Mouse (Mus musculus): ENCODE measurements around the gene Efcab10.

The Efcab10 gene

DNA sequence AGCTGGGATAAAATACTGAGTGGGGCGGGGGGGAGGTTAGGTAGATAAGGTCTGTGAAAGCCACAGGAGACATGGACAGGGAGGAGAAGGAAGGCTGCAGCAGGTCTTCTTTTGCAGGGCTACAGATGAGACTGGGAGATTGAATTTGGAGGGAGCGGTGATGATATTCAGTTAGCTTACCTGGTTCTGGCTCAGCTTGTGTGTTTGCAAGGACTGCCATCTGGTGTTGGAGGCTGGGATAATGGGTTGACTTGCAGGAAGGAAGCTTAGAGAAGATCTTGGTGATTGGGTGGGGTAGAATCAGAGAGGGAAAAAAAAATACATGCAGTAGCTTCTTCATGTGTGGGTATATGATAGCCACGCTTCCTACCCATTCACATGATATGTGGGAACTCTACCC is 29.7 kb downstream of the Efcab10 start:
- ATAC-seq (ENCODE audit: insufficient number of reproducible peaks, low FRiP score, low TSS enrichment), result 0 out of 2 replicates have a peak, but pooled peaks have one; percentile 42

DNA sequence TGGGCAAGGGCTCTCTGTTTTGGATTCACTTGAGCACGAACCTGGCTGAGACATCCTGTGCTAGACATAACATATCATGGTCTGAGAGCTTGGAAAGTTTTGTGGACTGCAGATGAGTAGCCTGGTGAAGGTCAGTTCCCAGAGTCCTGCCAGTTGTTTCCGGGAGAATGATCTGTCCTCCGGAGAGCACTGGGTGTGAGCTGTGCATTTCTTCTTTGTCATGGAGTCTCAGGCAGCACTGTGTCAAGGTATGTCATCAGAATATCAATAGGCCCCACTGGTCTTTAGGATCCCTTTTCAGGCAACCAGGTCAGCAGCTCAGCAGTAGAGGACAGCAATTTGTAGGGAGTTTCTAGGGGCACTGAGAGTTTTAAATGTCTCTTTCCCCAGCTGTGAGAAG is 32.6 kb downstream of the Efcab10 start:
- ATAC-seq (ENCODE audit: insufficient number of reproducible peaks, low FRiP score, low TSS enrichment), result no peak

DNA sequence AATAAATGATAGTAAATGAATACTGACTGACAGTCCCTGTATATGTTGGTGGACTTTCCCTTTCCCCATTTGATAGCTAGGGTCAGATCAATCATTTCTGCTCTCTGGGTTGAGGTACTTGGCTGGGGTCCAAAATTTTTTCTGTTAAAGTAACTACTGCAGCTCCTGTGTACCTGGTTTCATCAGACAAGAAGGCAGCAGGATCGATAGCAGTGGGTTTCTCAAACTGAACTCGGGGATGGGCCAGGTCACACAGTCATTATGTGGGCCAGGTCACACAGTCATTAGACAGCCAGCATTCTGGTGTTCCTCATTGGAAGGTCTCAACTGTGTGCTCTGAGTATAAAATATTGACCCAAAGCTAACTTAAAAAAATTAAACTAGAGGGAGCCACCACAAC is 33.1 kb downstream of the Efcab10 start:
- ATAC-seq (ENCODE audit: insufficient number of reproducible peaks, low FRiP score, low TSS enrichment), result no peak

DNA sequence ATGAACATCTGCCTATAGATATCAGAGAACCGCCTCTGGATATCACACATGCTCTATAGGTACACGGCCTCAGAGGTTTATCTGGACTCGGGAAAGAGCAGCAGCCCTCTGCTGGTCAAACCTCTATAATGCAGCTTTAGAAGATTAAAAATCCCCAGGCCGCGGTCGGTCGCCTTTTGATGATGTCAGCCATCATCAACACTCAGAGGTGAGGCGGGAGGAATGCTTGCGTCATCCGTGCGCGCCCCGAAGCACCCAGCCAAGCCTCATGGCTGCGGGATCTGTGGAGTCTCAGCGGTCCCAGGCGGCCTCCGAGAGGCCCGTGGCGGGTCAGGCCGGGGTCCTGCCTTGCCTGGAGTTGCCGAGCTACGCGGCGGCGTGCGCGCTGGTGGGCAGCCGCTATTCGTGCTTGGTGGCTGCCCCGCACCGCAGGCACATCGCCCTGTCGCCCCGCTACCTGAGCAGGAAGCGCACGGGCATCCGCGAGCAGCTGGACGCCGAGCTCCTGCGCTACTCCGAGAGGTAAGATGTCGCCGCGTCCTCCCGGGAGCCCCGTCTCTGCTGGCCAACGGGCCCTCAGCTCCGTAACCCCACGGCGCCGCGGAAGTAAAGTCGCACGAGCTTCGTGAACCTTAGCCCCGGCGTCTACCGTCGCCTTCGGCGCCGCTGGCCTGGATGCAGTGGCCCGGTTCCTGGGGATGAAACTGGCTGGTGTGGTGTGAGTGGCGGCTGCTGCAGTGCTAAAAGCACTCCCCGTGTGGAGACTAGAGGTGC is 34.9 kb downstream of the Efcab10 start, which contains the start of gene Twistnb:
Gene Twistnb, plus strand, starts transcription at position 249 of the 774 bp plus-strand sequence.
- peak; percentile 91 for ATAC-seq (ENCODE audit: insufficient number of reproducible peaks, low FRiP score, low TSS enrichment)

DNA sequence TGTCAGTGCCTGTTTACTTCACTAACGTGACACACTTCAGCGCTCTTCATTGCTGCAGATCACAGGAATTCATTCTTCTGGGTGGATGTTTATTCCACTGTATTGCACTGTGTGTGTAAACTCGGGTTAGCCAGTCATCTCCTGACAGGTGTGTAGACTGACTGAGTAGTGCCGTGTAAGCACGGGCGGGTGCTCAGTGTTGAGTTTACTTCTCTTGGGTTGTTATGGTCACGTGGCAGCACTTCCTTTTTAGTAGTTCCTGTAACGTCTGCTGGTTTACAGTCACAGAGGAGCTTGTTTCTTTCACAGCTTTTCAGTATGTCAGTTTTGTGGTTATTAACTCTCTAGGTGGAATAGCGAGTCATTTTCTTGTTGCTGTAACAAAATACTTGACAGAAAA is 39.2 kb downstream of the Efcab10 start:
- ATAC-seq (ENCODE audit: insufficient number of reproducible peaks, low FRiP score, low TSS enrichment), result no peak

DNA sequence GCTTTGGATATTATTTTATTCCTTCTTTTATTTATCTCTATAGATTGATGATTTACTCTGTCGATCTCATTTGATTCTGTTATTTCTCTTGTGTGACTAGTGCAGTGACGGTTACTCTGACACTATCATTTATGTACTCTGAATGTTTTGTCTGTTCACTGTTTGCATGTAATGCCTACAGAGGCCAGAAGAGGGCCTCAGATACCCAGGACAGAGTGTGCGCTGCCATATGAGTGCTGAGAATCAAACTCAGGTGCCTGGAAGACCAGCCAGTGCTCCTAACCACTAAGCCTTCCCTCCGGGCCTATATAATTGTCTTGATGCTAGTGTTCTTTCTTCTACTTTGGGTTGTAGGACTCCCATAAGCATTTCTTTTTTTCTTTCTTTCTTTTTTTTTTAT is 40.1 kb downstream of the Efcab10 start:
- no peak for ATAC-seq (ENCODE audit: insufficient number of reproducible peaks, low FRiP score, low TSS enrichment)
